Mouse (Mus musculus) liver, postnatal 0 days (tissue): Measurements from ENCODE around the gene Nfkbib. TPM values are rescaled to one million over a fixed set of nuclear protein-coding genes. Genes with fewer than 3 reads are reported as not detected.

ENCODE experiments used
- ATAC-seq: fragments of 200-750 bp; cut with Nextera tagmentation; 2 replicates; pipeline ENCODE4 v1.8.0; 2017; ENCODE audit warnings: mild to moderate bottlenecking, moderate library complexity
- DNase-seq: peaks from one replicate; pipeline ENCODE4 v3.0.0-alpha.2; 2016
- H3K27ac ChIP-seq: fragments of 300-500 bp; sonication (generic); 2 replicates; pipeline ENCODE4 v1.5.1; 2014; ENCODE audit warnings: antibody characterized with exemption, moderate library complexity, mild to moderate bottlenecking, low read depth
- H3K27me3 ChIP-seq: fragments of 300-500 bp; sonication (generic); 2 replicates; pipeline ENCODE4 v1.6.1; 2014; ENCODE audit warnings: low read length, control low read depth, mixed read lengths; ENCODE audit not compliant: insufficient read depth
- H3K36me3 ChIP-seq: fragments of 300-500 bp; sonication (generic); replicated peaks from 2 replicates; pipeline ENCODE4 v1.6.1; 2014; ENCODE audit warnings: mild to moderate bottlenecking, control low read depth, low read length, moderate library complexity, mixed read lengths; ENCODE audit not compliant: insufficient read depth
- H3K4me1 ChIP-seq: fragments of 300-500 bp; sonication (generic); 2 replicates; pipeline ENCODE4 v1.6.1; 2014; ENCODE audit warnings: antibody characterized with exemption, mild to moderate bottlenecking, control low read depth; ENCODE audit not compliant: insufficient read depth
- H3K4me2 ChIP-seq: fragments of 300-500 bp; sonication (generic); 2 replicates; pipeline ENCODE4 v1.6.1; 2014; ENCODE audit warnings: low read depth, mild to moderate bottlenecking, low read length, moderate library complexity, mixed read lengths
- H3K4me3 ChIP-seq: fragments of 300-500 bp; sonication (generic); 2 replicates; pipeline ENCODE4 v1.5.1; 2014; ENCODE audit warnings: low read depth, low read length
- H3K9ac ChIP-seq: fragments of 300-500 bp; sonication (generic); replicated peaks from 2 replicates; pipeline ENCODE4 v1.6.1; 2014; ENCODE audit warnings: mild to moderate bottlenecking, moderate library complexity
- H3K9me3 ChIP-seq: fragments of 300-500 bp; sonication (generic); 2 replicates; pipeline ENCODE4 v1.6.1; 2016; ENCODE audit warnings: mild to moderate bottlenecking, control low read depth, low read length, mixed read lengths
- CTCF ChIP-seq: sonication (generic); IDR thresholded peaks from 2 replicates; pipeline ENCODE4 v1.5.1; 2016; ENCODE audit warnings: antibody characterized with exemption, low read depth
- EP300 ChIP-seq: IDR thresholded peaks from 2 replicates; pipeline ENCODE4 v1.6.1; 2016; ENCODE audit warnings: antibody characterized with exemption, low read depth, mild to moderate bottlenecking
- WGBS: fragments of 180-500 bp; shearing (Covaris S2); extraction: QIAGEN DNeasy Blood & Tissue Kit; methylation state at CpG from one replicate; pipeline ENCODE4 v1.1.7; 2014; ENCODE audit not compliant: insufficient replicate concordance; 5-methylcytosine and 5-hydroxymethylcytosine counted together
- polyA plus RNA-seq: library from polyadenylated mRNA; unstranded; fragments of >200 nt; fragmentation: Nextera tagmentation; extraction: Ambion mirVana; gene quantifications from 2 replicates; pipeline ENCODE4 v1.2.1, GENCODE M21; 2015

The Nfkbib gene
- polyA plus RNA-seq, 1 experiment from 2014 or later: 25.1 TPM

GRCm38 (mm10) chr7:28766910-28767309 lies 402 bp downstream of the Nfkbib start:
- Histone ChIP-seq H3K4me2 (peak overlapping the region; percentile 89), H3K9me3 (no peaks in the 10 kb centered on the region), H3K27ac (no peak overlapping the region), H3K36me3 (peaks cover 4% of the 10 kb centered on the region), H3K4me1 (peaks cover 23% of the 10 kb centered on the region), H3K27me3 (no peaks in the 10 kb centered on the region), H3K9ac (peak overlapping the region; percentile 73), H3K4me3 (peak overlapping the region; percentile 73)
- TF ChIP-seq CTCF (no peak), EP300 (no peak)
- 9% methylated on average over 14 of the region's 14 CpGs for WGBS
- DNase-seq (no peak), ATAC-seq (no peak)

- DNase-seq (peak; percentile 96), ATAC-seq (peak; percentile 98)
- peak within 1 kb of the TSS; percentile 89 for H3K4me2 ChIP-seq
- H3K4me1 ChIP-seq: peaks cover 23% of the 10 kb centered on the region
- 1% methylated on average over 45 of the region's 45 CpGs for WGBS
- H3K9ac ChIP-seq: peak within 1 kb of the TSS; percentile 73
- no peaks in the 10 kb centered on the region for H3K9me3 ChIP-seq
- TF ChIP-seq EP300: peak; percentile 89
- TF ChIP-seq CTCF: no peak
- no peaks in the 10 kb centered on the region for H3K27me3 ChIP-seq
- H3K36me3 ChIP-seq: peaks cover 10% of the 10 kb centered on the region
- peak within 1 kb of the TSS; percentile 73 for H3K4me3 ChIP-seq
- H3K27ac ChIP-seq: peak within 1 kb of the TSS; percentile 78
These were observed 986 bp downstream of the Nfkbib start, which contains the start of gene Sirt2 for GRCm38 (mm10) chr7:28766173-28766879. Gene Sirt2, plus strand, starts transcription at chr7:28766735.

GRCm38 (mm10) chr7:28765211-28765610 lies 2.1 kb downstream of the Nfkbib start:
- Histone ChIP-seq H3K27me3 (no peaks in the 10 kb centered on the region), H3K9me3 (no peaks in the 10 kb centered on the region), H3K4me3 (peak overlapping the region; percentile 73), H3K9ac (peak overlapping the region; percentile 66; the same call in 1 of the 2 replicates), H3K4me1 (peaks cover 23% of the 10 kb centered on the region), H3K4me2 (peak overlapping the region; percentile 89), H3K27ac (peak overlapping the region; percentile 78), H3K36me3 (peaks cover 14% of the 10 kb centered on the region)
- no peak for DNase-seq
- TF ChIP-seq EP300 (no peak), CTCF (no peak)
- ATAC-seq: no peak
- WGBS: 69% methylated on average over 6 of the region's 6 CpGs

GRCm38 (mm10) chr7:28761907-28762306 lies 5.4 kb downstream of the Nfkbib start:
- Histone ChIP-seq H3K27me3 (no peaks in the 10 kb centered on the region; the same call in 1 of the 2 replicates), H3K4me3 (no peak overlapping the region), H3K27ac (no peak overlapping the region), H3K36me3 (peaks cover 31% of the 10 kb centered on the region), H3K4me1 (peaks cover 12% of the 10 kb centered on the region), H3K4me2 (no peak overlapping the region), H3K9ac (no peak overlapping the region), H3K9me3 (no peaks in the 10 kb centered on the region)
- ATAC-seq (no peak), DNase-seq (no peak)
- 84% methylated on average over 9 of the region's 9 CpGs for whole genome bisulfite sequencing
- no peak for TF ChIP-seq EP300
- TF ChIP-seq CTCF: no peak

GRCm38 (mm10) chr7:28758623-28759022 lies 8.7 kb downstream of the Nfkbib start:
- ATAC-seq (no peak), DNase-seq (no peak)
- peaks cover 31% of the 10 kb centered on the region for H3K36me3 ChIP-seq
- TF ChIP-seq EP300 (no peak), CTCF (no peak)
- H3K27ac ChIP-seq: no peak overlapping the region
- H3K9me3 ChIP-seq: no peaks in the 10 kb centered on the region
- WGBS: 89% methylated on average over 12 of the region's 13 CpGs
- H3K4me1 ChIP-seq: peaks cover 3% of the 10 kb centered on the region; the same call in 1 of the 2 replicates
- no peak overlapping the region for H3K4me3 ChIP-seq
- H3K9ac ChIP-seq: no peak overlapping the region
- no peak overlapping the region for H3K4me2 ChIP-seq
- H3K27me3 ChIP-seq: peaks cover 11% of the 10 kb centered on the region

GRCm38 (mm10) chr7:28756079-28756478 lies 11.2 kb downstream of the Nfkbib start, which contains the start of gene Ccer2:
Gene Ccer2, plus strand, starts transcription at chr7:28756174.
- Histone ChIP-seq H3K27me3 (peaks cover 11% of the 10 kb centered on the region), H3K9ac (no peak within 1 kb of the TSS), H3K4me2 (no peak within 1 kb of the TSS), H3K36me3 (peaks cover 28% of the 10 kb centered on the region), H3K9me3 (no peaks in the 10 kb centered on the region), H3K4me3 (no peak within 1 kb of the TSS), H3K4me1 (peaks cover 3% of the 10 kb centered on the region; the same call in 1 of the 2 replicates), H3K27ac (no peak within 1 kb of the TSS)
- 6% methylated on average over 15 of the region's 17 CpGs for WGBS
- ATAC-seq: peak; percentile 26; the same call in 1 of the 2 replicates
- no peak for TF ChIP-seq EP300
- TF ChIP-seq CTCF: no peak
- no peak for DNase-seq
